Mouse (Mus musculus): ENCODE data around the gene Cmc1.
A peak's percentile ranks its signal among the peaks of the same experiment; 100 is the strongest.
"Not testable (repeated sequence)": the region's sequence is repeated elsewhere in the genome, so short reads cannot be mapped to it uniquely, and the experiment has no call there.

The Cmc1 gene

DNA sequence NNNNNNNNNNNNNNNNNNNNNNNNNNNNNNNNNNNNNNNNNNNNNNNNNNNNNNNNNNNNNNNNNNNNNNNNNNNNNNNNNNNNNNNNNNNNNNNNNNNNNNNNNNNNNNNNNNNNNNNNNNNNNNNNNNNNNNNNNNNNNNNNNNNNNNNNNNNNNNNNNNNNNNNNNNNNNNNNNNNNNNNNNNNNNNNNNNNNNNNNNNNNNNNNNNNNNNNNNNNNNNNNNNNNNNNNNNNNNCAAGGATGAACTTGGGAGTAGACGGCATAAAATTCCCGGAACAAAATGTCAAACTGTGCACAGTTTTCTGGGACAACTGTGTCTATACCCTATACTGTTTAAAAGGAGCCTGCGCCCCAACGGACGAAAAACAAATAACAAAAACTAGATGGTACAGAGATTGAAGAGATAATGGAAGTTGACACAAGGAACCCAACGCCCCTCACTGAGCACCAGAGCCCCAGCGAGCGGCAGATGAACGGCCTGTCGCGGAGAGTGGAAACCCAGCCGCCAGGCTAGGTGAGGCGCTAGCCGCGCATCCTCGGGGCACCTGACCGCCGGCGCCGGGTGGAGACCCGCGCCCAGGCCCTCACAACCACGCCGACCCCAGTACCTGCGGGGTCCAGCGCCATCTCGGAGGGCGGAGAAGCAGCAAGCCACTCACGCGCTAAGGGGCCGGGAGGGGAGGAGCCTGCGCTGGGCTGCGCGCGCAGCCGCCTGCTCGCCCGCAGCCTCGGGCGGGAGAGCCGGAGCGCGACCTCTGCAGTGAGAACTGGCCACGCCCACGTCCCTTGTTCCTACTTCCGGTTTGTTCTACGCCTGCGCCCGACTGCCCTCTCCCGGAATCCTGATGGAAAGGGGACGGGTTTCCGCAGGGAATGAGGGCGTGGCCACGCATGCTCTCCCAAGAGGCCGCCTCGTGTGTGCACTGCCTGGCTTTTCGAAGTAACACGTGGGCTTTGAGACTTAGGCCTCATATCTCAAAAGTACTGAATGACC, at the start of gene Cmc1:
Gene Cmc1 (minus strand): TSS at position 771 of the 996 bp plus-strand sequence.
- peak; percentile 93 for DNase-seq

DNA sequence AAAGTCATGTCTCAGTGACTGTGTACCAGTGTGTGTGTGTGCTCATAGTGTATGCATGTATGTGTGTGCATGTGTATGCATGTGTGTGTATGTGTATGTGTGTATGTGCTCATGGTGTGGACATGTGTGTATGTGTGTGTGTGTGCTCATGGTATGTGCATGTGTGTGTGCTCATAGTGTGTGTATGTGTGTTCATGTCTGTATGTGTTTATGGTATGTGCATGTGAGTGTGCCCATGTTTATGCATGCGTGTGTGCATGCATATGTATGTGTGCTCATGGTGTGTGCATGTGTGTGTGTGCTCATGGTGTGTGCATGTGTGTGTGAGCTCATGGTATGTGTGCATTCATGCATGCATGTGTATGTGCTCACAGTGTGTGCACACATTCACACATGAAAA, 48.6 kb upstream of the Cmc1 start:
- no peak for DNase-seq

DNA sequence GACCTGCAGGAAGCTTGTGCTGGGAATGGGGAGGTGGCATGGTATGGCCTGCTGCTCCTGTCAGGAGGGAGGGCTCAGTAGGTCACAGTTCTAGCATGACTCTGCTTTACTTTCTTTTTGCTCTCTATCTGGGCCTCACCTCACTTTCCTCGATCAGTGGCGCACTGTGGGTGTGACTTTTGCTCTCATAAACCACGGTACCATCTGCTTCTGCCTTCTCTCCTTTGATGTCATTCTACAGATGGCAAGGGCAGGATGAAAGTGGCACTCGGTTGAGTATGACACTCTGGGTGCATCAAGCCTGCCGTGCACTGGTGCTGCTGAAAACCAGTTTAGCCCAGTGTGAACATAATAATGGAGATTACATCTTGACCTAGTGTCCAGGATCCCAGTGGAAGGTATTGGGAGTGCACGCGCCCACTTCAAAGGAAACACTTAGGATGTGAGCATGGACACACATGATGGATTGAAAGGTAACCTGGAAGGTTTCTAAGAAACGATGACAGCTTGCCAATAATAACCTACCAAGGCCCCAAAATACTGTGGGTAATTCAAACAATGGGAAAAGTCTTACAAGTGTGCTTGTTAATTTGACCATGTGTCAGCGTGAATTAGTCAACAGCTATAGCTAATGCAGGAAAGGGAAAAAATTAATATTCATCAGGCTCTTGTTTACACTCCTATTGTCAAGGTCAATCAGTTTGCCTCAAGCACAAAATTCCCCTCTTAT, 46.8 kb upstream of the Cmc1 start:
- DNase-seq = no peak

DNA sequence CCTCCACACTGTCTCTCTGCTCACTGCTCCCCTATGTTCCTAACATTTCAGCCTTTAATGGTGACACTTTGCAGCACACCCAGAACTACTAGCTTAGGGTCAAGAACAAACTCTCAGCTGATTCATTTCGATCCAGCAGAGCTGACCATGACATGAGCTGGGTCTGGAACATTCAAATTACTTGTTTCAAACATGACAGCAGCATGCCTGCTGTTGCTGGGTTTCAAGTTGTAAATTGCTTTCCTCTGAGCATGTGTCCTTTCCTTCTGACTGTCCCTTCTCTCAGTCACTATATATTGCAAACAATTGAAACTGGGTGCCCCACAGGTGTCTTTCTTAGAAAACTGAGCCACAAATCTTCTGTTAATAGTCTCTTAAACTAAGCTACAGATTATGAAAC, 43.3 kb upstream of the Cmc1 start:
- no peak for DNase-seq

DNA sequence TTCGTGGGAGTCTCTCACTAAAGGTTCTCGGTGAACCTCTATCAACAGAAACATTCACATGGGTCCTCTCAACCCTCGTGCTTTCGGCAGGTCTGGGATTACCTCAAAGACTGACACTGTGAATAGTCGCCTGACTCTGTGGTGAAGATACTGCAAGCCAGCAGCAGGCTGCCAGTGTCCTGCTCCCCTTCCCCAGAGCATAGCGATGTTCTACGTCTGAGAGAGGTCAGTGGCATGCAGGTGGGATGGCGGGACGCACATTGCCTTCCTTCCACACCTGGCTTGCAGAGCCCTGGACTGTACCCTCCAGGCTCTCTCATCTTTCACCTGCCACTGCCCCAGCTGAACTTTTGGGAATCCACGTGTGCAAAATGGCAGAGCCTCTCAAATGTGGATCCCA, 41.3 kb upstream of the Cmc1 start:
- no peak for DNase-seq

DNA sequence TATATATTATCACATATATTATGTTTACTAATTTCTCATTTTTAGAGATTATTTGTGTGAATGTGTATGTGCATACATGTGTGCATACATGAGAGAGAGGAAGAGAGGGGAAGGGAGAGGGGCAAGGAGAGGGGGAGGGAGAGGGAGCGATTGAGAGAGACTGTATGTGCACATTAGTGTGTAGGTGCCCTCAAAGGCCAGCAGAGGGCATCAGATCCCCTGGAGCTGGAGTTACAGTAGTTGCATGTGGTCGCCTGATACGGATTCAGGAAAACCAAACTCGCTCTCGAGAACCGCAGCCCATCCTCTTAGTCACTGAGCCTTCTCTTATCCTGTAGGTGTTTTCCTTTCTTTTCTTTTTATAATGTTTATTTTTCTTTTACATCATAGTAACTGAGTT, 38.4 kb upstream of the Cmc1 start:
- DNase-seq = no peak

DNA sequence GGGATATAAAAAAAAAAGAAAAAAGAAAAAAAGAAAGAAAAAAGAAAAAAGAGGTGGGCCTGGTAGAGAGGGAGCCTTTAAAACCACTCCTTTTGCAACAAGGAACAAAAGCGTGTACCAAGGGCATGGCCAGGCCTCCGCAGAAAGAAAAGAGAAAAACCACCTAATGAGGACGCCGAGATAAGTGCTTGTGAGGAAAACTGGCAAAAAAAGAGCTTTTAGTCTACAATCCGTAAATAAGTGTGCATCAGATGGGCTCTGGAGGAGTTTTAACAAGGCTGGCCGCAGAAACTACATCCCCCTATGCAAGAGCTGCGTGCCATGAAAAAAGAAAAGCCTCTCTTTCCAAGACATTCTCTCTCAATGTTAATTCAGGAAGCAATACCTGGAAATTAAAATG, 37.4 kb upstream of the Cmc1 start:
- DNase-seq = no peak

DNA sequence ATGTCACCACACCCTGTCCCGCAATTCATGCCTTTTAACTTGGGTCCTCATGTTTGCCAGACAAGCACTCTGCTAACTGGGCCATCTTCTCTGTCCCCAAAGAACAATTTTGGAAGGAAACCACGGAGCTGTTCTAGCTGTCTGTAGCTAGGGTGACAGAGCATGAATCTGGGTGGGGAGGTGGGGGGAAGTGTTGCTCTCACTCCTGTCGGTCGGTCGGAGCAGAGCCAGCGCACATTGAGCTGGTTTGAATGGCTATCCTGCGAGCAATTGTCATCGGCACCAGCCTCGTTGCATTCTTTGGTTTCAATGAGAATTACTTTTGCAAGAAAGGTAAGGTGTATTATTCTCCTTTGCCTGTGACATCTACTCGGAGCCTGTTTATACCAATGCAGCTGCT, 36.8 kb upstream of the Cmc1 start:
- no peak for DNase-seq

DNA sequence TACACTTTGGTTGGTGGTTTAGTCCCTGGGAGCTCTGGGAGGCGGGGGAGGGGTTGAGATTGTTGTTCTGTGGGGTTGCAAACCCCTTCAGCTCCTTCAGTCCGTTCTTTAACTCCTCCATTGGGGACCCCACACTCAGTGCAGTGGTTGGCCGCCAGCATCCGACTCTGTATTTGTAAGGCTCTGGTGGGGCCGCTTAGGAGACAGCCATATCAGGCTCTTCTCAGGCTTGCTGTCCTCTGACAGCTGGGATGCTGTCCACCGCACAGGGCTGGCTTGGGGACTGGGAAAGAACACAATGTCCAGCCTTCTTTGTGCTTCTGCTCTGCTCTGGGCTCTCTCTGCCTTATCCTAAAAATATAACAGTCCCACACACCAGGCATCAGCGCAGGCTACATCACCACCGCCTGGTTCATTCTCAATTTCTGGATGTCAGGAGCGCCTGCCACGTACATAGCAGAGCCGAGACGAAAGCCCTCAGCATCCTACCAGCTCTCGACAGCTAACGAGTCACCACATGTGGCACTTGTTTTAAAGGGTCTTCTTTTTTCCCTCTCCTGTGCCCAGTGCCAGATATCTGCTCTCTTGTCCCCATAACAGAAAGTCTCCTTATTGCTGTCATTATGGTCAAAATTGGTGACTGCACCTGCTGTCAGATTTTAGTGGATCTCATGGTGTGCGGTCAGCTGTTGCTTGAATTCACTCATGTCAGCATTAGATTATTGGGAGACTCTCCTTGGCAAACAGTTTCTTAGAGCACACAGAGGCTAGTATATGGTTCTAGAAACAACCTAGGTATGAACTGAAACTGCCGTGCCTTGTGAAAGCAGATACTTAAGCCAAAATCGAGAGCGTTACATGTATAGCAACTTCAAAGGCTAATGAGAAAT, 29.4 kb upstream of the Cmc1 start:
- DNase-seq = peak; percentile 59

DNA sequence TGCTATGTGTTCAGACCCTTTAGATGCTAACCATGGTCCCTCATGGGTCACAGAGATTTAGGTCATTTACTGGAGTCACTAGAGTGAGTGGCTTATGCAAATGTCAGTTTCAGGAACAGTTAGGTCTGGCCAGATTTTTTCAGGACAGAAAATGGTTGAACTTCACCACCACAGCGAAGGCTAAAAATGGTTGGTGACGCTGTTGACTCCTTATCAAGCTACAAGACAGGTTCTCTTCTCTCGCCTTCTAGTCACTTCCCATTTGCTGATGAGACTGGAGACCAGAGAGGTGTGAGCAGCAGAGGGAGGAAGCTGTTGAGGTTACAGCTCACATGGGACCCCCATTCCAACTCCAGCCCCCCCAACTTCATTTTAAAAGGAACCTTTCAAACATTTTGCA, 26.7 kb upstream of the Cmc1 start:
- DNase-seq = no peak

DNA sequence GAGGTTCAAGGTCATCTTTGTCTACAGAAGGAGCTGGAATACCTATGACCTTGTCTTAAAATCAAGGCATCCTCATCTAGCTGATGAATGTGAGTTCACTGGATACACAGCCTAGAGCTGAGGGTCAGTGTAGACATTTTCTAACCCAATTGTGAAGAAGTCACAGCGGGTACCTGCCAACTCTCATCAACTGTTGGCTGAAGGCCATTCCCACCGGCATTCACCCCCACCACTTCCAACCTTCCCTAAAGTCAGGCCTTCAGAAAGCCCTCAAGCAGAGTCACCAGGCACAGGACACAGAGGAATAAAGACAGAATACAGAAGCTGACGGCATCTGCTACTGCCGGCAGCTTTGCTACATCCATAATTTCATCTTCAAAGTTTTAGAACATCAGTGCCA, 25.4 kb upstream of the Cmc1 start:
- no peak for DNase-seq

DNA sequence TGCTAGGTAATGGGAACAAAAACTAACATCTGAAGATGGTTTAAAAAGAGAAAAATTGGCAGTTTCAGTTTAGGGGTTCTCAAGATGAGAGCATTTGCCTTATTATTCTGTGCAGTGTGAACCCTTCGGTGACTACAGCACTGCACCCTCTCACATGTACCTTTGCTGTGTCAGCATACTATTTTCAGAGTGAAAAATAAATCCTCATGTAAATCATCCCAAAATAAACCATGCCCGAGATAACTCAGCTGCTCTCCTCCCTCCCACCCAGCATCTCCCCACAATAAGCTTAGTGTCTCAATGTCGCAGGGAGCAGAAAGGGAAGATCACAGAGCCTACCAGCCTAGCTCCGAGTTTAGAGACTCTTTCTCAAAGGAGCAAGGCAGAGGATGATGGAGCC, 23.1 kb upstream of the Cmc1 start:
- DNase-seq = no peak

DNA sequence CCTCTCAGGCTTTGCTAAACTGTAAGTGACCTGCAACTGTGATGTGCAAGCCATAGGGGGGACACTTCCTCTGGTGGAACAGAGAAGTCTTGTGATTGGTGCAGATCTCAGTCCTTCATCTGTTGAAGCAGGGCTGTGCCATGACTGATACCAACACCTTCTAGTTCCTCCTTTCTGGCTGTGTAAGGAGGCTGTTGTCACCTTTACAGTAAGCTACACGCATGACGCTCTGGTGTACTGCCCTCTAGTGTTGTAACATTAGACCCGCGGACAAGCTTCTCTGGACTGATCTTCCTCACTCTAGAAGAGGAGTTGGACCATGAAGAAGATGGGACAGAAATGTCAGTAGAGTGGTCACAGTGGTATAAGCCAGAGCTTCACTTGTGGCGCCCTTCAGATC, 18.6 kb upstream of the Cmc1 start:
- no peak for DNase-seq

DNA sequence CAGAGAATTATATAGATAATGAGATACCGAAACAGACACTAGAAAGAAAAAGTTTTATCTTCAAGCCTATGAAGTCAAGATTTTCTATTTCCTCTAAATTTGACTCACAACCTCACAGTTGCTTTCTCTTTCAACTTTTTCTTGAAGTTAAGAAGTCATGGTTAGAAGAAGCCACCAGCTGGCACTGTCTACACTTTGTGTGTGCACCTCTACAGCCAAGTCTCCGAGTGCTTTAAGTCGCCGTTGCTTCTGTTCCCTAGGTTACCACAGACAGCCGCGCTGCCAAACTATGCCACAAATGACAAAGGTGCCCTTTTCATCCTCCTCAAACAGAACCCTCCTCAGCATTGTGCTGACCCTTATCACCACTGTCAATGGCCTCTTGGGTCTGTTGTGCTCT, 17.6 kb upstream of the Cmc1 start:
- DNase-seq = no peak

DNA sequence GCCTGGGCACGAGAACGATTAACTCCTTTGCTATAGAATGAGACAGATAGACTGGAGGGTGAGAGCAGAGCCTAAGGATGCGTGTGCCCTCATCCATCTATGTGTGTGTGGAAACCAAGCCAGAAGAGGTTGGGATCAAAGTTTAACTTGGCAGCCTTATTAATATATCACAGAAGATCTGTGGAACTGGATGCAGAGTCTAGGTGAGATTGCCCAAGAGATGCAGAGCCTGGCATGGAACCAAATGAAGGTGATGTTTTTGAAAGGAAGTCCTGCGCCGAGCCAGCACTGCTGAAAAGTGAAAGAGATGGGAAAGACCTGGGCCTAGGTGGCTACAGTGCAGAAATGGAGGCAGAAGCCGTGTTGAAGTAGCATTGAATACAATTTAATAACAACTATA, 11.6 kb upstream of the Cmc1 start:
- no peak for DNase-seq

DNA sequence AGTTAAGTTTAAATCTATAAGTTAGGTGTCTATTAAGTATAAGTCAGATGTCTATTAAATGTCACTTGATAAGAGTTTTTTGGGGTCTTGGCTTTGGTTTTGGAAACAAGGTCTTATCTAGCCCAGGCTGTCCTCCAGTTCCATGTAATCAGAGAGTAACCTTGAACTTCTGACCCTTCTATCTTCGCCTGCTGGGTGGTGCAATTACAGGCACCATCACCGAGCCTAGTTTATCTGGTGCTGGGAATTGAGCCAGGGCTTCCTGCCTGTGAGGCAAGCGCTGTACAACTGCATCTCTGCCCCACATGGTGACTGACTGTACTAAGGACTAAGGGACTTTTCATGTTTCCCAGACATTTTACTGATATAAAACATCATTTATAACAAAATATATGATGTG, 10.0 kb upstream of the Cmc1 start:
- no peak for DNase-seq

DNA sequence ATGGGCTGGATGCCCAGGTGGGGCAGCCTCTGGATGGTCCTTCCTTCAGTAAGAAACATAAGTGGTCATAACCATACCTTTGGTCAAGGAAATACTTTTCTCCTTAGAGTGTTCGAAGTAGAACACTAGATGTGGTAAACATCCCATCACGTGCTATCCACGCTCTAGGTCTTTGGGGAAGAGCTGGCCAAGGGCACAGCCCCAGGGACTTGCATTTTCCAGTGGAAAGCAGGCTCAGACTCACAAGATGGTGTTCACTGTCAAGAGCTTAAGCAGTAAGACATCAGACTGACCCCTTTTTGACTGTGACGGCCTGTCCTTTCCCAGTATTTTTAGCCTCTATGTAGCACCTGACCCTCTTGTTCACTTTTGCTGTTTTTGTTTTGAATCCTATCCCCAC, 8.2 kb upstream of the Cmc1 start:
- DNase-seq = no peak

DNA sequence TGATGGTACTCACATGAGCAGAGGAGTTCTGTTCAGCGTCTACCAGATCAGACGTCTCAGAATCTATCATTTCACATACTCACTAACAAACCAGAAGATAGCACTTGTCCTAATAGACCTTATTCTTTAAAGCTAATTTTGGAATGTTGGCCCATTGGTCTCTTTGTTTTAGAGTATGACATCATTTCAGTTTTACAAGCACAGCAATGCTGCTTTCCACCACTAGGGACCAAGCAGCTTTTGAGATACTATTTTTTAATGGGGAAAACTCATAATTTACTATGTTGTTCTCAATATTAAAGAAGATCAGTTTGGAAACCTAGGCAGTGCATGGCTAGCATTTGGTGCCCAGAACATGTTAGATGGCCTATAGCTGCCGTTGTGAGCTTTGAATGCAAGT, 7.3 kb upstream of the Cmc1 start:
- no peak for DNase-seq

DNA sequence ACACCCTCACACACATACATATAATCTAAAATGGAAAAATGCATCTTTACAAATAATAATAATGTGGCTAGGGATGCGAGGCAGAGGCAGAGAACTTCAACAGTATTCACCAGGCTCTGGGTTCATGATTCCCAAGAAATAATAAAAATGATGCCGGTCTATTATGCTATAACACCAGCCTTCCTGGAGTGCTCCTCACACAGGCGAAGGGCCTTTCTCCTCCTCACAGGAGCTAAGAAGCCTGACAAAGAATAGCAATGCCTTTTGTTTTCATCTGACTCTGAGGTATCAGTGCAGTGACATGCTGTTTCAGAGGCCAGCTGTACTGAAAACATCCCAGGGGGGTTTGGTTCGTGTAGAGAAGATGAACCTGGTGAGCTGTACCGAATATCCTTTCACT, 4.7 kb upstream of the Cmc1 start:
- no peak for DNase-seq

DNA sequence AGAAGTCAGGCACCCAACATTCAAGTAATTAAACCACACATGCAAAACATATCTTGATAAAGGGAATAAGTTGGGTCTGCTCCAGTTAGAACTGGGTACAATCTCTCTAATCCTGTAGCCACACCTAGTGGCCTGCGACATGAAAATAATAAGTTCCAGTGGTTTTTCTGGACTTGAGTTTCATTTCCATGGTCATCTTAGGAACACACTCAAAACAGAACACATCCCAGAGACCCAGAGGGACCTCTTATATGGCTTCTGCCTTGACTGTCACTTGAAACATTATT, 1.2 kb upstream of the Cmc1 start:
- DNase-seq = no peak

DNA sequence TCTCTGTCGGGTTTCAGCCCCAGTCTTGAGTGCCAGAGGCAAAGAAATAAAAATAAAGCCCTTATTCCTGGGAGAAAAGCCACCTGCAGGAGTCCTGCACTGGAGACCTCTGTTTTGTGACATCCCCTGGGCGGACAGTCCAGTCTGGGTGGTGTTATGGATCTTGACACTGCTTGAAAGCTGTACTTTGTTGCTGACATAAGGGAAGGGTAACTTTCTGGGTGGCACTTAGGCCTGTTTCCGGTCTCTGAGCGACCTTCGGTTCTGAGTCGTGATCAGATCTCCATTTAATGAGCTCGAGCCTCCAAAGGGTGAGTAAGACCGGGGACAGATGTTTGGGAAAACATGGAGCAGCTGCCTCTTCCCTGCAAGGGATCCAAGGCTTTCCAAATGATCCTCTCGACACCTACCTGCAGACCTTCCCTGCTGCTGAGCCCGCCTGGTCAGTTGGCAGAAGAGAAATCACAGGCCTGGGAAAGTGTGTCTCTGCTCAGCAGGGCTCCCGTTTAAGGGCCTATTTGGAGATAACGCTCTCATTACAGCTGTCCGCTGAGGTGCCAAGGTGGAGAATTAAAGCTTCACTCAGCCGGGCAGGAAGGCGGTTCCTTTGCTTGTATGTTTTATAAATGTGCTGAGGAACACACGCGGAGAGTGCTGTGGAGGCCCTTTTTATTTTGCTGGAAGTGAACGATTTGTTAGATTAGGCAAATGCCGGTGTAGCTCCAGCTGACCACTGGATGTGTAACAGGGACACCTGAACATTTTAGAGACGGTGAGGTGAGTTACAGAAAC, 648 bp upstream of the Cmc1 start:
- DNase-seq = no peak

DNA sequence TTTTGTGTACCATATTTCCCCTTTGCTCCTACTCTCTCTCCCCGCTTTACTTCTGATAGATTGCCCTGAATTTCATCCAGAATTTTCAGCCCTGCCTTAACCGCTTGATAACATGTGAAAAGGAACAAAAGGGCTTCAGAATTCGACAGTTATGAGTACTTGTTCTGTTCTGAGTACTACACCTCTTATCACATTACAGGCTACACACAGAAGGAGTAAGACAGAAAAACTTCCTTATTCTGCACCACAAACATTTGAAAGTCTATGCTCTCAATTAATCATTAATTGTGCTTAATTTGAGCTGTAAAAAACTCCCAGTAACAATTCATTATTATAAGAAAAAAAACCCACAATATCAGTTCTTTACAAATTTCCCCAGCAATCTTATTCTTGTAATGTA, 9.6 kb downstream of the Cmc1 start:
- not testable (repeated sequence) for DNase-seq

DNA sequence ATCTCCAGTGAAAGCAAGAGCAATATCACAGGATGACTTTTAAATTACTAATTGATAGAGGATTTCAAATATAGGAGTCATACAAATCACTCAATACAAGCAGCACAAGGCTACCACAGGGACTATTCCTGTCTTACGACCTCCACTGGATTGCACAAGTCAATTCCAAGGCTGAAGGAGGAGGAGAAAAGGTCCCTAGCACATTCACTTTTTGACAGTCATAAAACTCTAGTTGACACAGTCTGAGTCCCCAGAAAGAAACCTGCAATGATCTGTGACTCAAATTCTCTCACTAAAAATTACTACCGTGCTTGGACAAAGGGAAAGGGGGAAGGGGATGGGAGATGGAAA, 39.6 kb downstream of the Cmc1 start:
- DNase-seq = no peak

All from cerebellum, adult 8-10 months (tissue).